Mouse (Mus musculus) adrenal gland, postnatal 14 days (tissue): ENCODE measurements around the gene Akr1b3. TPM values are rescaled to one million over a fixed set of nuclear protein-coding genes. Genes with fewer than 3 reads are reported as not detected.
A peak's percentile ranks its signal among the peaks of the same experiment; 100 is the strongest.
"Not testable (repeated sequence)": the region's sequence is repeated elsewhere in the genome, so short reads cannot be mapped to it uniquely, and the experiment has no call there.

Source experiments
- DNase-seq: peaks from one replicate; pipeline ENCODE4 v3.0.0; 2021; ENCODE audit warnings: mixed read lengths
- long read RNA-seq, 2 experiments: library from polyadenylated mRNA; stranded (forward); transcript quantifications; one replicate each; pipeline ENCODE4 v2.0.0; 2021
- total RNA-seq: library from RNA; stranded (reverse); gene quantifications from 2 replicates; pipeline ENCODE4 v1.2.3, GENCODE M21; 2021

Gene Akr1b3
- 151 and 180 TPM in 2 replicates for total RNA-seq
- long read RNA-seq, experiment 1, transcript Akr1b3-201 (10 exons, 1,387 nt) = major isoform, 124 of 132 reads
- long read RNA-seq, experiment 1, partial matches to known transcripts = 4 of 132 reads
- long read RNA-seq, experiment 1, other reads (novel, unspliced or antisense) = 4 of 132 reads
- long read RNA-seq, experiment 2, full-length matches to known transcripts = 75 of 78 reads
- long read RNA-seq, experiment 2, partial matches to known transcripts = 1 of 78 reads
- long read RNA-seq, experiment 2, other reads (novel, unspliced or antisense) = 2 of 78 reads

DNA sequence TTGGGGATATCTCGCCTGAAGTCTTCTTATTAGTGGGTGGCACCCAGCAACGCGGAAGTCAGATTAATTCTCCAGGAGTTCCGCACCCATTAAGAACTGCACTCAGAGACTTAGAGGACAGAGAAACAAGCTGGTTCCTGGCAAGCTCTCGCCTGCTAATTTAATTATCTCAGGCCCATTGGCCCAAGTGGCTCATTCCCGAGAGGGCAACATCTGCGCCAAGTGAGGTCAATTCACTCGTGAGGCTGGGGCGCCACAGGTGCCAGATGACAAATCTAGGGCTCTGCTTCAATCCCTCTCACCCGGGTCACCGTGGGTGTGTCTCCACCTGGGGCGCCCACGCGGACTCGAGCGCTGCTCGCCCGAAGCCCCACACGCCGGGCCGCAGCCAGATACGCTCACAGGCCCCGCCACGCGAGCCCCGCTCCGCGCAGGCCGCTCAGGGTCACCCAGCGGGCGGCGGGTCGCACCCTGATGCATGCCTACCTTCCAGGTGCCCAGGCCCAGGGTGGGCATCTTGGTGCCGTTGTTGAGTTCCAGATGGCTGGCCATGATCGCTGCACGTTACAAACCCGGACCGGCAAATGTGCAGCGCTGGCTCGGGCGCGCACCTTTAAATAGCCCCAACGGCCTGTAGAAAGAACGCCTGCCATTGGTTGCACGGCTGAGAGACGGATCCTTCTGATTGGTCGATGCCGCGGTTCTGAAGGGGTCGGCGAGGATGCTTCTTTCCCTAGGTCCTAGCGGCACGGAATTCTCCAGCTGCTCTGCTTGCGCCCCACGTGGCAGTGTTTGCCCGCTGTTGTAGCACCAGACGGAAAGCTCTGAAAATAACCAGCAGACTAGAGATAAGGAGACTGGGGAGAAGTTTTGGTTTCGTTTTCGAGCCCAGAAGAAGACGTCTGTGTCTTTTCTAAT is at the start of gene Akr1b3:
Akr1b3 (minus strand) TSS at position 625 of the 918 bp plus-strand sequence.
- DNase-seq = peak; percentile 94

DNA sequence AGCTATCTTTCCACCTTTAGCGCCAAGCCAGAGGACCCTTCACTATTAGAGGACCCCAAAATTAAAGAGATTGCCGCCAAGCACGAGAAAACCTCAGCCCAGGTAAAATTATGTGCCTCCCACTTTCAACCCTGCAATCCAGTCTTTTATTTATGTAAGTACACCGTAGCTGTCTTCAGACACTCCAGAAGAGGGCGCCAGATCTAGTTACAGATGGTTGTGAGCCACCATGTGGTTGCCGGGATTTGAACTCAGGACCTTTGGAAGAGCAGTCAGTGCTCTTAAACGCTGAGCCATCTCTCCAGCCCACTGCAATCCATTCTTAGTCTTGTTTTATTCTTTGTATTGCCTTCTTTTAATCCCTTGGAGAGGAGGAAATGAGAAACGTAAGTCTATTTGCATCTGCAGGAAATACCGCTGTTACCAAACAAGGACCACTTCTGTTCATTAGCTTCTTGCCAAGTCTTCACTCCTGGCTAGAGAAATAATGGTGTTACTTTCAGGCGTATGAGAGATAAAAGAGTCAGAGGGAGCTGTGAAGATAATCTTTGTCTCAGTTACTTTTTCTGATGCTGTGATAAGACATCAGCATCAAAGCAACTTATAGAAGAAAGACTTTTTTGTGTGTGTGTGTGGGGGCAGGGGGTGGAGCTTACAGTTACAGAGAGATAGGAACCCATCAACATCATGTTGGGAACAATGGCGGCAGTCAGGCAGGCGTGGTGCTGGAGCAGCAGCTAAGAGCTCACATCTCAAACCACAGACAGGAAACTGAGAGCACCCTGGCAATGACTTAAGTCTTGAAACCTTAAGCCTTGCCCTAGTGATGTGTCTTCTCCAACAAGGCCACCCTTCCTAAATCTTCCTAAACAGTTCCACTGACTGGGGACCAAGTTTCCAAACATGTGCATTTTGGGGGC is 47.2 kb upstream of the Akr1b3 start:
- no peak for DNase-seq

DNA sequence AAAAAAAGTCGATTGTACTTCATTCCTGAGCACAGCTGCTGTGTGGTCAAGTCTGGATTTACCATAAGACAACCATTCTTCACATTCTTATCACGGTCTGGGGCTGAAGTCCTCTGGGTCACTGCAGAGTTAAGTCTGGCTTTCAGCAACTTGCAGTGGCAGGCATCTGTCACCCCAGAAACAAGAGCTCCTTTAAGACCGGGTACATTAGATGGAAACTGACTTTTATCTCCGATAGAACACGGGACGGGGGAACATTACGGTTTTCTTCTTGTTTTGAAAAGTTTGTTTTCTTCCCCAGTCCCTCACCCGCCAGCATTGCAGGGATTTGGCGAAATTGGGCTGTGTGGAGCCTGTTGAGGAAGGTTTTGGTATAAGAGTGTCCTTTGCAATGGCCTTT is 38.6 kb upstream of the Akr1b3 start:
- DNase-seq = no peak

DNA sequence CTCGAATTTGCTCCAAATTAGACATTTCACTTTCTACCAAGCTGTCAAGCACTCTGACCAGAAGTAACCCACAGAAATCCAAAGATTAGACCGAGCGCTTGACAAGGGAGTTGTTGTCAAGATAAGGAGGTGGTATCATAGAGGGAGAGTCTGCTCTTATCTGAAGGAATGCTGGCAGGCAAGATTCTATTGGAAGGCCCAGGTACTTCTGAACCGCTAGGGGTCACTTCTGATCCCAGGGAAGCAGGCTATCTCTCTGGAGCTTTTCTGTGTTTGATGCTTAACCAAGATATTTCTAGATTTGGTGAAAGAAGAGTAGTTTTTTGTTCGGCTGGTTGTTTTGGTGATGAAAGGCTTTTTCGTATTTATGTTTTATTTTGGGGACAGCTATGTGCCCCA is 38.1 kb upstream of the Akr1b3 start:
- peak; percentile 10 for DNase-seq

DNA sequence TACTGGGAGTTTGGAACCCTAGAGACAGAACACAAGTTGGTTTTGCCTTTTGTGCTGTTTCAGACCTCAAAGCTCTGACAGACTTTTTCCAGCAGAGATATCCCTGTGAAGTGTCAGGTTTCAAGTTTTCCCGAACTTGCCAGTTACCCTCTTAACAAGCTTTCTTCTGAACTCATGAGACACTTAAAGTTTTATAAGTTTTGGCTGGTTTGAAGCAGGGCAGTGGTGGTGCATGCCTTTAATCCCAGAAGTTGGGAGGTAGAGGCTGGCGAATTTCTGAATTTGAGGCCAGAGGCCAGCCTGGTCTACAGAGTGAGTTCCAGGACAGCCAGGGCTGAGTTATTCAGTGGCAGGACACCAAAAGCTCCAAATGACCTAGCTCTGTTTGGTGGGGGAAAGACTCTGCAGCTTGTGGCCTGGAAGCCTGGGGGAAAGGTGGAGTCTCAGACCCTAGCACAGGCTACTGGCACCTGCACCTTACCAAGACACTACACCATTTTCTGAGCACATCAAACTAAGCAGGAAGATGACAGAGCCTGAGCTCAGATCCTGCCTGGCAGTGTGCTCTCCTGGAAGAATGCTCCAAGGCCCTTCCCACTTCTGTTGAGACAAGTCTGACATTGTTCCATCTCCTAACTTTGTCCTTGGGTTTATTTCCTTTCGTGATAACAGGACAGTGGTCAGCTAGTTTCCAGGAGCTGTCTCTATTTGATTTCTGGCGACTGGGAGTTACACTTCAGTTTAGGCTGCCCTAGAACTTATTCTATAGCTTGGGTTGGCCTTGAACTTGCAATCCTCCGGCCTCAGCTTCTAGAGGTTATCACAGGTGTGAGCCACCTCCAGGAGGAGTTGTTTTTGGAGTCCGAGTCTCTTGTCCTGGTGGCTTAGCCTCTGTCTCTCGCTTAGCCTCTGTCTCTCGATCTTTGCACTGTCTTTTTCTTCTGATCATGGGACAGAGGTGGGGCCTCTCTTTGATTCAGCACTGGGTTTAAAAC is 37.4 kb upstream of the Akr1b3 start:
- peak; percentile 18 for DNase-seq

DNA sequence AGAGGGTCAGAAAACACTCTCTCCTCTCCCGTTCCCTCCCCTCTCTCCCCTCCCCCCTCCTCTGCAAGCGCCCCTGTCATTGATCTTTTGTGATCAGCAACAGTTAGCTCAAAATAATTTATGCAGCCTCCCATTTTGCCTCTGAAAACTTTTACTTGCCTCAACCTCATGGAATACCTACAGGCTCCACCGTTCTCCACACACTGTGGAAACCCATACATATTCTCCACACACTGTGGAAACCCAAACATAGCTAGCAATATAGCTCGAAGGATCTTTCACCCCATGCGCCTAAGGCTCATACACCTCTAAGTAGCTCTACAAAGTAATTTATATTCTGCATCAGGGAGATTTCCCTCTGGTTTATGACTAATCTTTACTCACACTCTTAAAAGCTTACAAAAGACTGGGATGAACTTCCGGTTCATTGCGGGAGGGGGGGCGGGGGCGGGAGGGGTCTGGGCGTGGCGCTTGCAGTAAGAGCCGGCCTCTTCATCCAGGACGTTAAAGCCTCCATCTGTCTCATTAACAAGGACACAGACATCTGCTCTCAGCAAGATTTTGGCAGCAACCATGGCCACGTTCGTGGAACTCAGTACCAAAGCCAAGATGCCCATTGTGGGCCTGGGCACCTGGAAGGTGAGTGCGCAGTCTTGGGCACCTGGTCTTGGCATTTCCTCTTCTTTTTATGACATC is 36.5 kb upstream of the Akr1b3 start, which contains the start of gene Akr1b8:
Akr1b8 (plus strand) TSS at position 462 of the 696 bp plus-strand sequence.
- peak; percentile 45 for DNase-seq

DNA sequence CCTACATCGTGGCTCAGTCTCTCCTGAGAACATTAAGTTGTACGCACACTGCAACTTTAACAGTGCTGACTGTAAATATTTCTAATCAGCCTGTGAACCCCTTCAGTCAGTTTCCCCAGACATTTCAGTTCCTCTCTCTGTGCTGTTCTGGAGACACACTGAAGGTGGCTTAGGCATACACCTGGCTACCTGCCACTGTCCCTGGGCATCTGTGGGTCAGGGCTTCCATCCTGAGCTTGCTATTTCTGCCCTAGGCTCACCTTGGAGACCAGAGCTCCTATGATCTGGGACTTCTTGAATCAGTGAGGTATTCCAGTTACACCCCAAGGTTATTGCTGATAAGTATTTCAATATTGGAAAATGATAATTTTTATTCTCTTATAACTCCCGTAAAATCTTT is 35.1 kb upstream of the Akr1b3 start:
- no peak for DNase-seq

DNA sequence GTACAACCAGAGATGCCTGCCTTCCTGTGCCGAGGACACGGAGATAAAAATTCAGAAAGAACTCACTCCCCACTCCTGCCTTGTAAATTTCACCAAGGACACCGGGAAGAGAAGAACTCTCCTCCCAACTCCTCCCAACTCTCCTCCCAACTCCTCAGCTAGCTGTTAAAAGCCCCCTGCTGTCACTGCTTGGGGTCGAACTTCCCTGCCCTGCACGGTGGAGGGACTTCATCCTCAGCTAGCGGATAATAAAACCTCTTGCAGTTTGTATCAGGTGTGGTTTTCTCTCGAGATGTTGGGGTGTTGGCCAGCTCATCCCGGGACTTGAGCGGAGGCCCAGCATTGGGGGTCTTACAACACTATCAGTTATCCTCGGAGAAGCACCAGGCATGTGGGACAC is 34.2 kb upstream of the Akr1b3 start:
- DNase-seq = not testable (repeated sequence)

DNA sequence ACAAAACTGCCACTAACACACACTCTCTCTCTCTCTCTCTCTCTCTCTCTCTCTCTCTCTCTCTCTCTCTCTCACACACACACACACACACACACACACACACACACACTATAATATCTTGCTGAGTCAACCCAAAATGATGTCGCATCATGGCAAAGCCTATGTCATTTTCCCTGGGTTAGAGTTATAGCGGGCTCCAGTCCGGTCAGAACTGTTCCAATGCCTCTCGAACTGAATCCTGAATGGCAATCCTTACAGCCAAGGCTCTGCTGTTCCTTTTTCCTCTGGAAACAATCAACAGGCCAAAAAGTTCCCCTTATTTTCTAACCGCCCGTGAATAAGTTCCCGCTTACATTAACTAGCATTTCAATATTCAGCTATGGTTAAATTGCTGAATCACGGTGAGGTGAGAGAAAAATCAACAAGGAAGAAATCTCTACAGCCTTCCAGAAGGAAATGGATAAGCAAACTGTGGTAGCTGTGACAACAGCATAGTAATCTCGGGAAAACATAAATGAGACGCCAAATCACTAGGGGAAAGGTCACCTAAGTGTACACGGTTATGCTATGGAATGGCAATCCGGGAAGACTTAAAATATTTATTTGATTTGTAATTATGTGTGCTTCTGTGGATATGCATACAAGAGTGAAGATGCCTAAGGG is 32.9 kb upstream of the Akr1b3 start:
- no peak for DNase-seq

DNA sequence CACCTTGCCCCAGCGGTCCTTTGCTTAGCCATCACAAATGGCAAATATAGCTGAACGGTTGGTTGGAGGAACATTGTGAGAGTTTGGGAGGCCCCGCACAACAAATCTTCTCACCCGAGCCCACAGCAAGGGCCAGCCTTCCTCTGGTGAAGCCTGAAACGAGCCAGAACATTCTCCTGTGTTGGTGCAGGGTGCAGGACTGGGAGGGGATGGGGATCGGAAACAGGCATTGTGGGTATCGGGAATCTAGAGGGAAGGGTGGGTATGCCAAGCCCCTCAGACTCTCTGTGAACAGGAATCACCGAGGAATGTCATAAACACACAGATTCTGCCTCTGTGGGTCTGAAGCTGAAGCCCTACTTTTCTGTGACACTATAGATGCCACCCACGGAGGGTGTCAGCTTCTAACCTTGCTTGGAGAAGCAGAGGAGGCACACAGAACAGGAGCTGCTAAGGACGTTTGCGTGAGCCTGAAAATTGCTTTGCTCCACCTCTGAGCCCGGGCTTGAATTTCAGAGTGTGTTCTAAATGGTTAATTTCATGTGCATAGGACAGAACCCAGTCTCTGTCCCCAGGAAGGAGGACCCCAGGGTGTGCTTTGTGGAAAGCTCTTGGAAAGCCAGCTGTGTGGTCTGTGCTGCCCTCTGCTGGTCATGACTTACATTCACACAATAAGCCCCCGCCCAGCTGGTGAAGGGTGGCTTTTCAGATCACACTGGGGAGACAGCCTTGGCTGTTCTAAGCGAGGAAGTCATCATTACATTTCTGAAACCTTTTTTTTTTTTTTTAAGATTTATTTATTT is 29.0 kb upstream of the Akr1b3 start:
- DNase-seq = peak; percentile 82

DNA sequence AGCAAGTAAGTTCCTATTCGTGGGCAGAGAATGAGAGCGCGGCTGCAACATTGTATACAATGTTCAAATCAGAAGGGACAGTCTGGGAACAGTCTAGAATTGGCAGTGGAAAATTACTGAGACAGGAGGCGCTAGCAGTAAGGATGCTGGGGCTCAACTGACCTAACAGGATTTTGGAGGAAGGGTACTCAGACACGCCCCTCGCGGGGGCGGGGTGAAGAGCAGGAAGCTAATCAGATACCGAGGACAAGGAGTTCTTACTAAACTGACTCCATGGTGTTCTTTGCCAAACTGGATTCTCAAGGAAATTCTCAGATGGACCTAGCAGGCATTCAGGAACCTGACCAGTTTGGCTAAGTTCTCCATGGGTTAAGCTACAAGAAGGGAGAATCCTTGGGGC is 27.7 kb upstream of the Akr1b3 start:
- no peak for DNase-seq

DNA sequence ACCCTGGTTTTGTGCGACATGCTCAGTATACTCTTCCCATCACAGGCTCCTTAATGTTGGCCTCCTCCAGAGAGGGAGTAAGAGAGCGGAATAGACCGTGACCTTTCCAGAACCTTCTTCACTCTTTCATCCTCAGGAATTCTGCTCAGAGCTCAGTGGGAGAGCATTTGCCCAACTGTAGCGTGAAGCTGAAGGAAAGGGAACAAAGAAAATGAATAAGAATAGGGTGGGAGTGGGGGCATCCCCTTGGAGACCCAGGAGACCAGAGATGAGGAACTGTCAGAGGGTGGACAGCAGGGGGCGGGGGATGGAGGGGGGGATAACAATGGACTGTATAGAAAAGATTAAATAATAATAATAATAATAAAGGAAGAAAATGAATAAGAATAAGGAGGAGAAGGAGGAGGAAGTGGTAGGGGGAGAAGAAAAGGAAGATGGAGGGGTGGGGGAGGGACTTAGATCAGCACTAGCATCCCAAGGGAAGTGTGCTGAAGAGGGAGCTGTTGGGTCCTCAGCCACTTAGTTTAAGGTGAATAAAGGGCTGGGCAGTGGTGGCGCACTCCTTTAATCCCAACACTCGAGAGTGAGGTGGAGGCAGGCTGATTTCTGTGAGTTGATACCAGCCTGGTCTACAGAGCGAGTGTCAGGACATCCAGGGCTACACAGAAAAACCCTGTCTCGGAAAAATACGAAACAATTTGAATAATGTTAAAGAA is 27.0 kb upstream of the Akr1b3 start:
- no peak for DNase-seq

DNA sequence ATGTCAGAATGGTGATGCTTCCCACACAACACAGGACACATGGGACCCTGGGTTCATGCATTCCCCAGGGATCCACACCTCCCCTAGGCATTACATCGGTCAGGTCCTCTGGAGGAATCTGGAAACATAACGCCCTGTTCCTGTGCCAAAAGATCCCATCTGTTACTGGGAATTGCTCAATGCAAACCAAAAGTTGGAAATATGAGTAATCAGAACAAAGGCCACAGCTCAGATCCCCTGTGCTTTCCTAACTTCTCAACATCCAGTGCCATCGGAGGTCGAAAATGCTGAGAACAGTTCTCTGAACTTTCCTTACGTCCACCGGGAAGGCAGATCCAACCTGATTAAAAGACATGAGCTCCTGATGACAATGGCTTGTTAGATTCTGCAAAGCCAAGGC is 26.1 kb upstream of the Akr1b3 start:
- DNase-seq = peak; percentile 29

DNA sequence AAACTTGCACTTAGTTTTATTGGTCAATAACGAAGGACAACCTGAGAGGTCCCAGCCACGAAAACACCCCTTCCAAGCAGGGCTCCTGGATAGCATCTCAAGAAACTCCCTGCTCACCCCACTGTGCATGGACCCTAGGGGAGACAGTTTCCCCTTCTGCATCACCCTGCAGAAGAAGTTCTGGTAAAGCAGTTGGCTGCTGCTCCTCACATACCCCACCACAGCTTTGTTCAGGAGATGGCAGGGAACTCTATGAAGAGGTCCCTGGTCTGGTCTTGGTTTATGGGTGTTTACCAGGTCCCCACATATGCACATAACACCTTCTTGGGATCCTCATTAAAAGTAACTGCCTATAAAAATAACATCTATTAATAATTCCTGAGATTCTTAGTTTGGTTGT is 25.2 kb upstream of the Akr1b3 start:
- no peak for DNase-seq

DNA sequence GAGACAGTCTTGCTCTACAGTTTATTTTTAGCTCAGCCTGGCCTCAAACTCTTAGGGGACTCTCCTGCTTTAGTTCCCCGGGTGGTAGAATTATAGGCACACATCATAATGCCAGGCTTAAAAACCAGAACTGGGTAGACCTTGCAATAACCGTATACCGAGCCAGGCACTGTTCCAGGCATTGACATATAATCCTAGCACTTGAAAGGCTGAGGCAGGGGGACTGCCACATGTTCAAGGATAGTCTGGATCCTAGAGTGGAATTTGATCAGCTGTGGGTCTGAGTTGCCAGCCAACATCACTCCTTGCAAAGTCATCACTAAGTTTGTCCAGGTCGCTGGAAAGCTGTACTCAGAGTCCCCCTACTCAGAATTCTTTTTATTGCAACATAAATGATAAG is 24.7 kb upstream of the Akr1b3 start:
- DNase-seq = no peak

DNA sequence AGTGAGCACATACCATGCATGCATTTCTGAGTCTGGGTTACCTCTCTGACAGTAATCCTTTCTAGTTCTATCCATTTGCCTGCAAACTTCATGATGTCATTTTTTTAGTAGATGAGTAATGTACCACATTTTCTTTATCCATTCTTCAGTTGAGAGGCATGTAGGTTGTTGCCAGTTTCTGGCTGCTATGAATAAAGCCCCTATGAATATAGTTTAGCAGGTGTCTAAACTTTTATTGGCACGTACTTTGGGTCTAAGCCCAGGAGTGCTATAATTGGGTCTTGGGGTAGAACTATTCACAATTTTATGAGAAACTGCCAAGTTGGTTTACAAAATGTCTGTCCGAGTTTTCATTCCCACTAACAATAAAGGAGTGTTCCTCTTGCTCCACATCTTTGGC is 20.5 kb upstream of the Akr1b3 start:
- DNase-seq = no peak

DNA sequence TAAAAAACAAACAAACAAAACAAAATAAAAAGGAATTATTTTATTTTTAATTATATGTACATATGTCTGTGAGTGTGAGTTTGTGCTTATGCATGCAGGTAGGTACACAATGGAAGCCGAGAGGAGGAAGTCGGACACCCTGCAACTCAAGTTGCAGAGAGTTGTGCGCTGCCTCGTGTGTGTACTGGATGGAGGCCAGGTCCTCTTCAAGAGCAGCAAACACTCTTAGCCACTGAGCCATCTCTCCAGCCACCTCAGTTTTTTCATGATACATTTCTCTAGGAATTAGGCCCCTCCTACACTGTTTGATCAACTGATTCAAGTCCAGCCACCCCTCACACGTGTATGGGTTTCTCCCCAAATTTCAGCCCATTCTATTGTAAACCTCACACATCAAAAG is 17.4 kb upstream of the Akr1b3 start:
- no peak for DNase-seq

DNA sequence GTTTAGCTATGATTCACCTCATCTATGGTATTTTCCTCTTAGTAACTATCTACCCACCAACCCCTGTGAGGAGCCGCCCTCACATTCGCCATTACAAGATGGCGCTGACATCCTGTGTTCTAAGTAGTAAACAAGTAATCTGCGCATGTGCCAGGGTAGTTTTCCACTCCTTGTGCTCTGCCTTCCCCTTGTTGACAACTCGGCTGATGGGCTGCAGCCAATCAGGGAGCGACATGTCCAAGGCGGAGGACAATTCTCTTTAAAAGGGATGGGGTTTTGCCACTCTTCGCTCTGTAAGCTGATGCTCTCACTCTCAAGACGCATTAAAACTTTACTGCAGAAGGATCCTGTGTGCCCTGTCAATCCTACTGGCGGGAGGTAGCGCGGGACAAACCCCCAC is 14.5 kb upstream of the Akr1b3 start:
- DNase-seq = not testable (repeated sequence)
